Mouse (Mus musculus): ENCODE measurements around the gene Grpel1.
A peak's percentile ranks its signal among the peaks of the same experiment; 100 is the strongest.

DNA sequence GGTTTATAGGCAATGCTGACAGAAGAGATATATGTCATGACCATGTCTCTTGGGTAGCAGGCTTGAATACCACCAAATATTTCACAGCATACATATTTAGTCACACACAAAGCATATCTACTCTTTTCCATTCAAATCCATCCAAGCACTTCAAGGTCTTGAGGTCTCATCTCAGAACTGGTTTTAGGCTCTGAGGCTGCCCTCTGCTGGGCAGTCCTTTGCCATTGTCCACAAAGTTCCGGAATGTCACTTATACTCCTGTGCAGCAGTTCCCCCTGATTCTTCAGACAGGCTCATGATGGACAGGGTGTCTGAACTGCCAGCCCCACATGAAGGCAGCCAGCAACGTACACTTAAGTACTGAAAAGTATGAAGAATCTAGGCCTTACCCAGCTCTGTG is 24.4 kb downstream of the Grpel1 start:
- TF ChIP-seq CTCF (IDR thresholded peaks at IDR 0.05; ENCODE audit: low read depth) (peak; percentile 68), EP300 (IDR thresholded peaks at IDR 0.05; ENCODE audit: low read depth) (no peak)

Measured in liver, postnatal 0 days (tissue).